Mouse (Mus musculus) large intestine, adult 2 months (tissue): Measurements from ENCODE around the gene Nrf1. TPM values are rescaled to one million over a fixed set of nuclear protein-coding genes. Genes with fewer than 3 reads are reported as not detected.

Experiments
- DNase-seq: peaks from one replicate; pipeline ENCODE4 v3.0.0-alpha.2; 2012; ENCODE audit warnings: low read depth, low spot score
- WGBS: fragments of 180-500 bp; shearing (Covaris S2); methylation state at CpG from one replicate; pipeline ENCODE4 v1.1.7; 2018; 5-methylcytosine and 5-hydroxymethylcytosine counted together
- polyA plus RNA-seq: library from polyadenylated mRNA; depleted of rRNA; stranded (reverse); fragments of >200 nt; gene quantifications from 2 replicates; pipeline ENCODE4 v1.2.3, GENCODE M21; 2012; rRNA removed

Gene Nrf1
- polyA plus RNA-seq, 1 experiment, result 23.6 TPM

GRCm38 (mm10) chr6:30172820-30173550 is 125.2 kb downstream of the Nrf1 start:
- WGBS, result 3% methylated on average over 44 of the region's 44 CpGs
- DNase-seq, result no peak

- peak; percentile 60 for DNase-seq
- WGBS, result 1% methylated on average over 79 of the region's 80 CpGs
These were observed 126.0 kb downstream of the Nrf1 start for GRCm38 (mm10) chr6:30173551-30174460.

- 1% methylated on average over 33 of the region's 33 CpGs for WGBS
- DNase-seq, result no peak
These were observed 126.9 kb downstream of the Nrf1 start for GRCm38 (mm10) chr6:30174461-30175224.

- 2% methylated on average over 45 of the region's 45 CpGs for WGBS
- DNase-seq, result no peak
These were observed 127.6 kb downstream of the Nrf1 start for GRCm38 (mm10) chr6:30175225-30175917.

- WGBS, result 1% methylated on average over 28 of the region's 28 CpGs
- no peak for DNase-seq
These were observed 128.2 kb downstream of the Nrf1 start for GRCm38 (mm10) chr6:30175918-30176421.

GRCm38 (mm10) chr6:30176496-30176895 is 128.7 kb downstream of the Nrf1 start:
- DNase-seq, result no peak
- 17% methylated on average over 12 of the region's 12 CpGs for WGBS

GRCm38 (mm10) chr6:30177305-30177704 is 129.5 kb downstream of the Nrf1 start:
- 8% methylated on average over 14 of the region's 14 CpGs for WGBS

GRCm38 (mm10) chr6:30178023-30178639 is 130.3 kb downstream of the Nrf1 start:
- no peak for DNase-seq
- WGBS, result 6% methylated on average over 27 of the region's 27 CpGs

More at GRCm38 (mm10) chr6:30177305-30177704, 129.5 kb downstream of the Nrf1 start:
- DNase-seq, result no peak

GRCm38 (mm10) chr6:30179046-30179445 is 131.3 kb downstream of the Nrf1 start:
- DNase-seq, result no peak
- 24% methylated on average over 11 of the region's 11 CpGs for WGBS

GRCm38 (mm10) chr6:30180321-30180720 is 132.5 kb downstream of the Nrf1 start:
- no peak for DNase-seq
- WGBS, result 34% methylated on average over 2 of the region's 2 CpGs

GRCm38 (mm10) chr6:30182038-30182437 is 134.2 kb downstream of the Nrf1 start:
- WGBS, result 71% methylated on average over 6 of the region's 6 CpGs
- DNase-seq, result no peak

GRCm38 (mm10) chr6:30183624-30184023 is 135.8 kb downstream of the Nrf1 start:
- WGBS, result 62% methylated on average over 4 of the region's 4 CpGs
- DNase-seq, result no peak

- 82% methylated on average over 11 of the region's 11 CpGs for WGBS
- DNase-seq, result no peak
These were observed 147.9 kb downstream of the Nrf1 start for GRCm38 (mm10) chr6:30195656-30196055.

GRCm38 (mm10) chr6:30196143-30196542 is 148.4 kb downstream of the Nrf1 start:
- WGBS, result 82% methylated on average over 8 of the region's 8 CpGs
- no peak for DNase-seq

Other genes with a start within 250 kb of the Nrf1 start
- gene Strip2, start 131.0 kb upstream of the Nrf1 start, polyA plus RNA-seq, result 0.58 and 1.7 TPM in 2 replicates